In genomic region chr6:86516021-86516420, GRCm38 (mm10) we compare ENCODE assay signal across 11 mouse cellular contexts. TPM values are rescaled to one million over a fixed set of nuclear protein-coding genes. Genes with fewer than 3 reads are reported as not detected.
A peak's percentile ranks its signal among the peaks of the same experiment; 100 is the strongest.
DNase-seq lines count a peak whose midpoint lies in the region; TF ChIP-seq lines count a peak whose summit lies in the region.
"Had no signal": no experiment of that assay in that cellular context is flagged by ENCODE, and none has a peak within 500 bp of the region (broad histone marks: within the 10 kb centered on the region; RNA-seq: fewer than 3 reads in every experiment).

No protein-coding gene starts in this region.

- peak overlapping the region; percentile 60 for H3K4me3 ChIP-seq in E14TG2a.4 (replicated peaks; ENCODE audit: low read length)
- H3K4me3 ChIP-seq: neural tube, embryonic 12.5 days had no signal

- no peaks in the 10 kb centered on the region for H3K9me3 ChIP-seq in E14TG2a.4 (ENCODE audit: low read length)
- H3K9me3 ChIP-seq: neural tube, embryonic 12.5 days had no signal

- no peaks in the 10 kb centered on the region for H3K27me3 ChIP-seq in E14TG2a.4 (ENCODE audit: insufficient read depth, low read length)
- H3K27me3 ChIP-seq: neural tube, embryonic 12.5 days had no signal

- peaks cover 58% of the 10 kb centered on the region for H3K4me1 ChIP-seq in E14TG2a.4 (replicated peaks; ENCODE audit: low read depth, low read length)
- H3K4me1 ChIP-seq: neural tube, embryonic 12.5 days had no signal

- DNase-seq in adrenal gland, postnatal 14 days = peak; percentile 75
- no peak for DNase-seq in adrenal gland, postnatal 25 days
- DNase-seq in heart, adult 9 months (ENCODE audit: low spot score in 2 of 2) = peak; percentile 59 to 68
- DNase-seq in kidney, adult 8-10 months = peak; percentile 74 to 82
- DNase-seq in right cerebral cortex, postnatal 36 days (ENCODE audit: low spot score in 2 of 2) = no peak
- no peak for DNase-seq in yolk sac, embryonic 10.5 days (ENCODE audit: low spot score)
- no peak for DNase-seq in right cerebral cortex, postnatal 14 days
- DNase-seq: cerebellum, adult 11 months; layer of hippocampus, postnatal 36 days had no signal

- TF ChIP-seq CTCF in E14TG2a.4 (conservative IDR thresholded peaks at IDR 0.05; ENCODE audit: low read length) = no peak

- no peaks in the 10 kb centered on the region for H3K36me3 ChIP-seq in E14TG2a.4 (ENCODE audit: insufficient read depth, low read length)

RNA-seq across cellular contexts. Expression of gene Pcbp1, which starts 10.1 kb away (rescaled TPM):
- total RNA-seq in adrenal gland, postnatal 14 days (2021) = 260 TPM in 2 replicates
- total RNA-seq in adrenal gland, postnatal 25 days (2021) = 296 and 313 TPM in 2 replicates

Comparison
In these comparisons a context has a peak if more than half of its experiments do, and no peak if none do; other contexts are left out.
1. DNase-seq: peak in adrenal gland, postnatal 14 days (single experiment), heart, adult 9 months (2 of 2) and kidney, adult 8-10 months (2 of 2); none in adrenal gland, postnatal 25 days (single experiment), right cerebral cortex, postnatal 36 days (0 of 2), yolk sac, embryonic 10.5 days (single experiment) and right cerebral cortex, postnatal 14 days (single experiment).